Mouse (Mus musculus) inflammation-experienced regulatory T-cells, adult 6 months (primary cell): Measurements from ENCODE around the gene Gm32687. TPM values are rescaled to one million over a fixed set of nuclear protein-coding genes. Genes with fewer than 3 reads are reported as not detected.
A peak's percentile ranks its signal among the peaks of the same experiment; 100 is the strongest.
"Not testable (repeated sequence)": the region's sequence is repeated elsewhere in the genome, so short reads cannot be mapped to it uniquely, and the experiment has no call there.

Experiments
- ATAC-seq: one replicate; pipeline ENCODE4 v1.8.0; 2017
- polyA plus RNA-seq, 3 experiments: library from polyadenylated mRNA; unstranded; fragments of 100-300 nt; shearing (Covaris generic); gene quantifications; one replicate each; pipeline ENCODE4 v1.2.1; 2017

The Gm32687 gene
- 1 to 10 TPM; 1.3 to 9.8 (median 4.8) TPM for polyA plus RNA-seq

DNA sequence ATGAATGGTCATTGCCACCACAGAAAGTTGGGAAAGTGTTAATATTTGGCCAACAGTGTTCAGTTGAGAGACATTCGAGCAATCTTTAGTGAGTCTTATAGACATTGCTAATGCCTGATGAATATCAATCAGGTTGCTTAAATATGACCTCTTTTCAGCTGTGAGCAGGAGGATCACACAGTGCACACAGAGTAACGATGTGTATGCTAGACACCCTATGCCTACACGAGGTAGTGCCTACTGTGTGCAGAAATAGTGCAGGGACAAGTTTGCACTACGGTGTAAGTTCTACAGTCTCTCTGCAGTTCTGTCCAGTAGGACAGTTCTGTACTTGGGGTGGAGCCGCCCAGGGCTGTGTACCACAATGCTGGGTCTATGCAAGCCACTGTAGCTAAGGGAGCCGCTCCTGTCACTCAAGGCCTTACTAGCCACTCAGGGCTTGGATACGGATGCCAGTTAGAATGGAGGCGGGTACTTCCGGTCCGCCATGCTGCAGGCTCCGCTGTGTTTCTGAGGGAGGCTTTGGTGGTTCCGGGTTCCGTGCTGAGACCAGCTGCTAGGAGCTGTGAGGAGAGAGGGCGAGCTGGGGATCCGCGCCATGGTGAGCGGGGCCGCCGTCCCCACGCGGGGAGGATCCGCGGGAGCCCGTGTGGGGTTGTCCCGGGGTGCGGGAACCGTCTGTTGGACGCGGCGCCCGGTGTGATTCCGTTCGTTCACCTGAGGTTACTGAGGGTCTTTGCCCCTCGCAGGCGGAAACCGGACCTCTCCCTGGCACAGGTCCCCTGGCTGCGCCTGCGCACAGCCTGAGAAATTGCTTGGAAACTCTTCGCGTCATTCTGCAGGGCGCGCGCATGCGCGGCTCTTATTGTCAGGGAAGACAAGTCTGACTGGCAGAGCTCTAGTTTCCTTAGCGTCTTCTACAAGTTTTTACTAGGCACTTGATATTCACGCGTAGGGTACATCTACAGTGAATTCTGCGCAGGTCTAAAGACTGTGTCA lies at the start of gene Gm32687:
Gene Gm32687, plus strand, starts transcription at position 526 of the 999 bp plus-strand sequence.
- ATAC-seq, result peak; percentile 97

DNA sequence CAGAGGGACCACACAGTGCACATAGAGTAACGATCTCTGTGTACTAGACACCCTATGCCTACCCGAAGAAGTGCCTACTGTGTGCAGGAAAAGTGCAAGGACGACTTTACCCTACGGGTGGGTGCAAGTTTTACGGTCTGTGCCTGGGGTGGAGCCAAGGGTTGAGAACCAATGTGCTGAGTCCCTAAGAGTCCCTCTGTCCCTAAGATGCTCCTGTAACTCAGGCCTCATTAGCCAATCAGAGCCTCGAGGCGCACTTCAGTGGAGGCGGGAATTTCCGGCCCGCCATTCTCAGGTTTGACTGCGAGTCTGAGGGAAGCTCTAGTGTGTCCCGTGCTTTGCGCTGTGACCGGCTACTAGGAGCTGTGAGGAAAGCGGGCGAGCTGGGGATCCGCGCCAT lies 17.5 kb upstream of the Gm32687 start:
- not testable (repeated sequence) for ATAC-seq

DNA sequence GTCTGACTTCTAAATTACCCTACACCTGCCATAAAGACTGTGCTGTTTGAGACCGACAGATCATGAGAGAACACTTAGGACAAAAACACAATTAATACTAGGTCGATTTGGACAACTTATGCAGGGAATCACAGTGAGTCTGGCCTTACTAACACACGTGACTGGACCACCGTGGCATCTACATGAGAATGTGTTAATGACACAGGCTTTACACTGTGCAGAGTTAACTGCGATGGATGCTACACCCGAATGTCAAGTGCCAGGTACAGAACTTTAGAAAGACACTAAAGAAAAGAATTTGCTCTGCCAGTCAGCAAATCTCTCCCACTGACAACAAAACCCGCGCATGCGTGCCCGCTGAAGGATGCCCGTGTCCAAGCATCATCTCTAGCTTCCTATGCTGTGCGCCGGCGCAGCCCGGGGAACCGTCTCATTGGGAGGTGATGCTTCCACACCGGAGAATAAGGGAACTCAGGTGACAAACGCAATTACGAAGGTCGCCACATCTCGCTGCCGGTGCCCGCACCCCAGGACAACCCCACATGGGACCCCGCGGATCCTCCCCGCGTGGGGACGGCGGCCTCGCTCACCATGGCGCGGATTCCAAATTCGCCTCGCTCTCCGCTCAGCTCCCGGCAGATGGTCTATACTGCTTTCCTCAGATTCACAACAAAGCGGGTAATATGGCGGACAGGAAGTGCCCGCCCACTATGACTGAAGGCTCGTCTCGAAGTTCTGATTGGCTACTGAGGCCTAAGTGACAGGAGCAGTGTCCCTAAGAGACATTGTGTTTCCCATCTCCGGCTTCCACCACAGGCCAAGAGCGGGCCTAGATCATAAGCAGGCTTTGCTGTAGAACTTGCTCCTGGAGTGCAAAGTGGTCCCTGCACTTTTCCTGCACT lies 66.4 kb downstream of the Gm32687 start, which contains the start of gene Zfp781:
Gene Zfp781, minus strand, starts transcription at position 639 of the 902 bp plus-strand sequence.
- ATAC-seq, result peak; percentile 98

Other genes with a start within 250 kb of the Gm32687 start
- gene Sirt6, start 236.1 kb upstream of the Gm32687 start, polyA plus RNA-seq, result 10 to 100 TPM; 23.3 to 26.7 (median 24.3) TPM
- gene Ankrd24, start 235.4 kb upstream of the Gm32687 start, polyA plus RNA-seq, result 1 to 10 TPM in 1 of 3 experiments, under 1 TPM in 2; 0.72 to 1.3 (median 0.90) TPM
- 1 to 10 TPM; 5.2 to 9.4 (median 9.1) TPM for gene Gm10778, start 214.9 kb upstream of the Gm32687 start, polyA plus RNA-seq
- 10 to 100 TPM; 17.8 to 23.8 (median 18.4) TPM for gene Zfp433, start 159.1 kb upstream of the Gm32687 start, polyA plus RNA-seq
- gene Gm3055, start 92.8 kb upstream of the Gm32687 start, polyA plus RNA-seq, result 1 to 10 TPM; 6.9 to 9.1 (median 7.6) TPM
- 1 to 10 TPM; 5.5 to 7.2 (median 6.0) TPM for gene Gm4767, start 51.7 kb upstream of the Gm32687 start, polyA plus RNA-seq
- 1 to 10 TPM; 2.4 to 3.7 (median 3.1) TPM for gene Zfp781, start 66.5 kb downstream of the Gm32687 start, polyA plus RNA-seq
- gene Zfp873, start 184.2 kb downstream of the Gm32687 start, polyA plus RNA-seq, result 10 to 100 TPM; 11.8 to 17.0 (median 13.9) TPM
- 1 to 10 TPM; 3.3 to 6.8 (median 3.9) TPM for gene BC024063, start 219.4 kb downstream of the Gm32687 start, polyA plus RNA-seq